ENCODE assay signal across 9 mouse cellular contexts in genomic region chr13:95616512-95616911, GRCm38 (mm10). TPM values are rescaled to one million over a fixed set of nuclear protein-coding genes. Genes with fewer than 3 reads are reported as not detected.
DNase-seq lines count a peak whose midpoint lies in the region; ATAC-seq lines count a peak whose summit lies in the region.
"Had no signal": no experiment of that assay in that cellular context is flagged by ENCODE, and none has a peak within 500 bp of the region (broad histone marks: within the 10 kb centered on the region; RNA-seq: fewer than 3 reads in every experiment).

No protein-coding gene starts in this region.

- H3K9me3 ChIP-seq in kidney, embryonic 16.5 days (ENCODE audit: low read length) = no peaks in the 10 kb centered on the region
- H3K9me3 ChIP-seq in forebrain, embryonic 10.5 days = no peaks in the 10 kb centered on the region
- no peaks in the 10 kb centered on the region for H3K9me3 ChIP-seq in limb, embryonic 13.5 days

- H3K9ac ChIP-seq in kidney, embryonic 16.5 days (replicated peaks; ENCODE audit: low read length) = peak overlapping the region; percentile 94
- peak overlapping the region; percentile 90 for H3K9ac ChIP-seq in limb, embryonic 13.5 days

- peak overlapping the region; percentile 90 for H3K4me3 ChIP-seq in kidney, embryonic 16.5 days (ENCODE audit: low read length)
- H3K4me3 ChIP-seq in forebrain, embryonic 10.5 days = peak overlapping the region; percentile 77
- H3K4me3 ChIP-seq in limb, embryonic 13.5 days = peak overlapping the region; percentile 75

- DNase-seq in kidney, adult 8-10 months = no peak
- no peak for DNase-seq in forebrain, embryonic 10.5 days (ENCODE audit: extremely low spot score, low spot score)
- DNase-seq in retina, embryonic 14.5 days (ENCODE audit: low spot score) = peak; percentile 32
- no peak for DNase-seq in gastrocnemius, adult 8-10 months (ENCODE audit: low spot score in 2 of 2)
- no peak for DNase-seq in spleen, adult 12 weeks (ENCODE audit: low spot score)
- DNase-seq in adrenal gland, postnatal 14 days = no peak

- peak overlapping the region; percentile 2; the same call in 1 of the 2 replicates for H3K27ac ChIP-seq in kidney, embryonic 16.5 days (ENCODE audit: low read length)
- H3K27ac ChIP-seq in forebrain, embryonic 10.5 days = peak overlapping the region; percentile 96
- peak overlapping the region; percentile 33; the same call in 1 of the 2 replicates for H3K27ac ChIP-seq in limb, embryonic 13.5 days

- H3K4me1 ChIP-seq in kidney, embryonic 16.5 days (ENCODE audit: insufficient read depth, low read length) = peaks cover 35% of the 10 kb centered on the region
- peaks cover 37% of the 10 kb centered on the region for H3K4me1 ChIP-seq in forebrain, embryonic 10.5 days
- H3K4me1 ChIP-seq in limb, embryonic 13.5 days = peaks cover 32% of the 10 kb centered on the region

- peak; percentile 21; the same call in 1 of the 2 replicates for ATAC-seq in kidney, embryonic 16.5 days (ENCODE audit: low FRiP score, low TSS enrichment)
- no peak for ATAC-seq in limb, embryonic 13.5 days (ENCODE audit: low FRiP score, low read depth)
- ATAC-seq: Patski had no signal

- no peaks in the 10 kb centered on the region for H3K27me3 ChIP-seq in kidney, embryonic 16.5 days (ENCODE audit: insufficient read depth, low read length)
- H3K27me3 ChIP-seq in forebrain, embryonic 10.5 days (ENCODE audit: poor library complexity, severe bottlenecking) = no peaks in the 10 kb centered on the region
- no peaks in the 10 kb centered on the region for H3K27me3 ChIP-seq in limb, embryonic 13.5 days
- H3K27me3 ChIP-seq: Patski had no signal

- 0 out of 2 replicates have a peak, but pooled peaks cover 7% of the 10 kb centered on the region for H3K36me3 ChIP-seq in kidney, embryonic 16.5 days (ENCODE audit: insufficient read depth, low read length)
- peaks cover 51% of the 10 kb centered on the region for H3K36me3 ChIP-seq in forebrain, embryonic 10.5 days (replicated peaks)
- H3K36me3 ChIP-seq in limb, embryonic 13.5 days = peaks cover 15% of the 10 kb centered on the region

- H3K4me2 ChIP-seq in kidney, embryonic 16.5 days (replicated peaks; ENCODE audit: low read depth, low read length) = peak overlapping the region; percentile 87
- peak overlapping the region; percentile 75 for H3K4me2 ChIP-seq in limb, embryonic 13.5 days (replicated peaks)

- WGBS in kidney, embryonic 16.5 days = 7% methylated on average over 11 of the region's 11 CpGs
- 74% methylated on average over 11 of the region's 11 CpGs for WGBS in forebrain, embryonic 10.5 days
- WGBS in limb, embryonic 13.5 days = 47% methylated on average over 11 of the region's 11 CpGs

RNA-seq across cellular contexts. Expression of gene F2r, which starts 1.8 kb away (rescaled TPM):
- 142 TPM in 2 replicates for polyA plus RNA-seq in kidney, embryonic 16.5 days (2015; fragmentation: Nextera tagmentation; extraction: Ambion mirVana)
- 106 and 110 TPM in 2 replicates for polyA plus RNA-seq in forebrain, embryonic 10.5 days (2016; fragmentation: Nextera tagmentation; extraction: Ambion mirVana)
- polyA plus RNA-seq in limb, embryonic 13.5 days (2015; fragmentation: Nextera tagmentation; extraction: Ambion mirVana) = 101 and 102 TPM in 2 replicates
- 1 to 10 TPM; 2.6 to 7.7 (median 3.5) TPM for total RNA-seq in gastrocnemius, adult 8-10 months (2022)
- total RNA-seq in adrenal gland, postnatal 14 days (2021) = 93.1 and 98.8 TPM in 2 replicates

Comparison
In these comparisons a context has a peak if more than half of its experiments do, and no peak if none do; other contexts are left out.
1. H3K27ac ChIP-seq: peak in every context shown above with its lines; median percentile 96 in forebrain, embryonic 10.5 days; 33 in limb, embryonic 13.5 days; 2 in kidney, embryonic 16.5 days.